Mouse (Mus musculus) layer of hippocampus, adult 8-10 months (tissue): ENCODE results near the gene Rps3. TPM values are rescaled to one million over a fixed set of nuclear protein-coding genes. Genes with fewer than 3 reads are reported as not detected.
"Not testable (repeated sequence)": the region's sequence is repeated elsewhere in the genome, so short reads cannot be mapped to it uniquely, and the experiment has no call there.

Experiments
- DNase-seq, 2 experiments: peaks; one replicate each; pipeline ENCODE4 v3.0.0; 2022; ENCODE audit warnings: low spot score in 2 of 2
- total RNA-seq, 4 experiments: library from RNA; stranded (reverse); gene quantifications; 2 replicates each; pipeline ENCODE4 v1.2.4; 2022

The Rps3 gene
- 100 to 1,000 TPM; 222 to 342 (median 280) TPM for total RNA-seq

- peak; percentile 95 to 97 for DNase-seq
These were observed at the start of gene Rps3 for GRCm38 (mm10) chr7:99483271-99483923. Rps3 (minus strand) TSS chr7:99483738.

GRCm38 (mm10) chr7:99532526-99532925 is 49.0 kb upstream of the Rps3 start:
- no peak for DNase-seq

GRCm38 (mm10) chr7:99531408-99531970 is 48.0 kb upstream of the Rps3 start:
- no peak for DNase-seq

GRCm38 (mm10) chr7:99529410-99529809 is 45.9 kb upstream of the Rps3 start:
- DNase-seq: no peak

GRCm38 (mm10) chr7:99528547-99528946 is 45.0 kb upstream of the Rps3 start:
- no peak for DNase-seq

- no peak for DNase-seq
These were observed 40.3 kb upstream of the Rps3 start for GRCm38 (mm10) chr7:99523837-99524236.

- DNase-seq: no peak
These were observed 39.6 kb upstream of the Rps3 start for GRCm38 (mm10) chr7:99523121-99523520.

- DNase-seq: no peak
These were observed 35.6 kb upstream of the Rps3 start for GRCm38 (mm10) chr7:99518954-99519644.

- DNase-seq: no peak
These were observed 33.2 kb upstream of the Rps3 start for GRCm38 (mm10) chr7:99516814-99517157.

- DNase-seq: no peak
These were observed 32.7 kb upstream of the Rps3 start for GRCm38 (mm10) chr7:99516092-99516813.

- peak; percentile 63 to 72 for DNase-seq
These were observed 26.6 kb upstream of the Rps3 start for GRCm38 (mm10) chr7:99510087-99510501.

GRCm38 (mm10) chr7:99508187-99508586 is 24.6 kb upstream of the Rps3 start:
- not testable (repeated sequence) for DNase-seq

GRCm38 (mm10) chr7:99504556-99504955 is 21.0 kb upstream of the Rps3 start:
- DNase-seq: no peak

- no peak for DNase-seq
These were observed 17.6 kb upstream of the Rps3 start for GRCm38 (mm10) chr7:99501148-99501547.

- DNase-seq: no peak
These were observed 17.1 kb upstream of the Rps3 start for GRCm38 (mm10) chr7:99500655-99501054.

GRCm38 (mm10) chr7:99500201-99500600 is 16.7 kb upstream of the Rps3 start:
- DNase-seq: peak; percentile 52 to 86

GRCm38 (mm10) chr7:99499128-99499527 is 15.6 kb upstream of the Rps3 start:
- no peak for DNase-seq

- no peak for DNase-seq
These were observed 6.2 kb upstream of the Rps3 start for GRCm38 (mm10) chr7:99489708-99490107.

GRCm38 (mm10) chr7:99484679-99485078 is 1.1 kb upstream of the Rps3 start:
- no peak for DNase-seq

GRCm38 (mm10) chr7:99483924-99484319 is 384 bp upstream of the Rps3 start:
- DNase-seq: no peak

- DNase-seq: no peak
These were observed 901 bp downstream of the Rps3 start for GRCm38 (mm10) chr7:99482637-99483036.

- DNase-seq: no peak
These were observed 6.3 kb downstream of the Rps3 start for GRCm38 (mm10) chr7:99477235-99477634.
